Mouse (Mus musculus): ENCODE data around the gene Gm49403. TPM values are rescaled to one million over a fixed set of nuclear protein-coding genes. Genes with fewer than 3 reads are reported as not detected.

The Gm49403 gene
- polyA plus RNA-seq, 1 experiment from 2014 or later = not detected

- peak overlapping the region; percentile 87 for H3K4me2 ChIP-seq
- peaks cover 58% of the 10 kb centered on the region for H3K4me1 ChIP-seq
- H3K4me3 ChIP-seq = peak overlapping the region; percentile 87
- H3K27ac ChIP-seq = peak overlapping the region; percentile 95; the same call in 1 of the 2 replicates
- no peaks in the 10 kb centered on the region for H3K9me3 ChIP-seq (replicated peaks)
- WGBS (ENCODE audit: insufficient replicate concordance) = 72% methylated on average over 9 of the region's 9 CpGs
- H3K36me3 ChIP-seq = peaks cover 47% of the 10 kb centered on the region
- H3K9ac ChIP-seq = peak overlapping the region; percentile 90
- no peak for ATAC-seq
- H3K27me3 ChIP-seq (replicated peaks) = no peaks in the 10 kb centered on the region
Observed at GRCm38 (mm10) chr19:8921741-8922140, 38.0 kb downstream of the Gm49403 start.

- Histone ChIP-seq H3K27ac (peak overlapping the region; percentile 92; the same call in 1 of the 2 replicates), H3K4me3 (no peak overlapping the region), H3K27me3 (replicated peaks) (no peaks in the 10 kb centered on the region), H3K9ac (peak overlapping the region; percentile 40; the same call in 1 of the 2 replicates), H3K36me3 (peaks cover 61% of the 10 kb centered on the region), H3K4me2 (no peak overlapping the region), H3K9me3 (replicated peaks) (no peaks in the 10 kb centered on the region), H3K4me1 (peaks cover 75% of the 10 kb centered on the region)
- no peak for ATAC-seq
- WGBS (ENCODE audit: insufficient replicate concordance) = 63% methylated on average over 2 of the region's 2 CpGs
Observed at GRCm38 (mm10) chr19:8926766-8927165, 43.0 kb downstream of the Gm49403 start.

- peak overlapping the region; percentile 81 for H3K4me3 ChIP-seq
- no peaks in the 10 kb centered on the region for H3K27me3 ChIP-seq (replicated peaks)
- WGBS (ENCODE audit: insufficient replicate concordance) = 33% methylated on average over 12 of the region's 12 CpGs
- H3K9ac ChIP-seq = peak overlapping the region; percentile 83; the same call in 1 of the 2 replicates
- peak overlapping the region; percentile 92 for H3K27ac ChIP-seq
- peaks cover 62% of the 10 kb centered on the region for H3K4me1 ChIP-seq
- peaks cover 55% of the 10 kb centered on the region for H3K36me3 ChIP-seq
- H3K4me2 ChIP-seq = peak overlapping the region; percentile 96
- no peaks in the 10 kb centered on the region for H3K9me3 ChIP-seq (replicated peaks)
- peak; percentile 48 for ATAC-seq
Observed at GRCm38 (mm10) chr19:8927891-8928525, 44.3 kb downstream of the Gm49403 start.

- Histone ChIP-seq H3K9ac (peak overlapping the region; percentile 83), H3K27me3 (replicated peaks) (no peaks in the 10 kb centered on the region), H3K27ac (peak overlapping the region; percentile 92), H3K9me3 (replicated peaks) (no peaks in the 10 kb centered on the region), H3K36me3 (peaks cover 56% of the 10 kb centered on the region), H3K4me2 (peak overlapping the region; percentile 96), H3K4me3 (peak overlapping the region; percentile 81), H3K4me1 (peaks cover 55% of the 10 kb centered on the region)
- 36% methylated on average over 16 of the region's 16 CpGs for WGBS (ENCODE audit: insufficient replicate concordance)
- ATAC-seq = peak; percentile 14; the same call in 1 of the 2 replicates
Observed at GRCm38 (mm10) chr19:8928689-8929223, 45.0 kb downstream of the Gm49403 start.

GRCm38 (mm10) chr19:8929224-8930088 lies 45.7 kb downstream of the Gm49403 start, which contains the start of the genes Rom1 and Eml3:
Gene Rom1 (minus strand): TSS chr19:8929356.
Gene Eml3 (plus strand): TSS chr19:8929552.
- no peaks in the 10 kb centered on the region for H3K9me3 ChIP-seq (replicated peaks)
- ATAC-seq = peak; percentile 77
- peak within 1 kb of the TSS; percentile 92 for H3K27ac ChIP-seq
- peak within 1 kb of the TSS; percentile 83 for H3K9ac ChIP-seq
- peaks cover 50% of the 10 kb centered on the region for H3K4me1 ChIP-seq
- H3K36me3 ChIP-seq = peaks cover 58% of the 10 kb centered on the region
- peak within 1 kb of the TSS; percentile 96 for H3K4me2 ChIP-seq
- no peaks in the 10 kb centered on the region for H3K27me3 ChIP-seq (replicated peaks)
- 4% methylated on average over 57 of the region's 74 CpGs for WGBS (ENCODE audit: insufficient replicate concordance)
- peak within 1 kb of the TSS; percentile 81 for H3K4me3 ChIP-seq

GRCm38 (mm10) chr19:8930117-8930516 lies 46.4 kb downstream of the Gm49403 start:
- Histone ChIP-seq H3K4me3 (peak overlapping the region; percentile 81), H3K36me3 (peaks cover 61% of the 10 kb centered on the region), H3K9ac (peak overlapping the region; percentile 83), H3K27ac (peak overlapping the region; percentile 92), H3K9me3 (replicated peaks) (no peaks in the 10 kb centered on the region), H3K4me2 (peak overlapping the region; percentile 96), H3K27me3 (replicated peaks) (no peaks in the 10 kb centered on the region), H3K4me1 (peaks cover 50% of the 10 kb centered on the region)
- 8% methylated on average over 11 of the region's 11 CpGs for WGBS (ENCODE audit: insufficient replicate concordance)
- ATAC-seq = no peak

- Histone ChIP-seq H3K4me1 (peaks cover 50% of the 10 kb centered on the region), H3K27ac (no peak overlapping the region), H3K9ac (peak overlapping the region; percentile 83), H3K4me3 (peak overlapping the region; percentile 81), H3K9me3 (replicated peaks) (no peaks in the 10 kb centered on the region), H3K27me3 (replicated peaks) (no peaks in the 10 kb centered on the region), H3K36me3 (peaks cover 61% of the 10 kb centered on the region), H3K4me2 (peak overlapping the region; percentile 96)
- WGBS (ENCODE audit: insufficient replicate concordance) = 80% methylated on average over 7 of the region's 7 CpGs
- ATAC-seq = no peak
Observed at GRCm38 (mm10) chr19:8930771-8931170, 47.0 kb downstream of the Gm49403 start.

GRCm38 (mm10) chr19:8936736-8937135 lies 53.0 kb downstream of the Gm49403 start:
- Histone ChIP-seq H3K27me3 (replicated peaks) (no peaks in the 10 kb centered on the region), H3K9me3 (replicated peaks) (no peaks in the 10 kb centered on the region), H3K36me3 (peaks cover 76% of the 10 kb centered on the region), H3K4me1 (peaks cover 16% of the 10 kb centered on the region), H3K4me3 (no peak overlapping the region), H3K4me2 (no peak overlapping the region), H3K27ac (no peak overlapping the region), H3K9ac (no peak overlapping the region)
- 82% methylated on average over 2 of the region's 2 CpGs for WGBS (ENCODE audit: insufficient replicate concordance)
- no peak for ATAC-seq

Small RNAs within 50 kb of the gene (microRNA-seq; reads per million reads assigned to microRNA genes)
- gene Mir5136 = 1.4 reads per million

Other genes starting within 250 kb of the Gm49403 start
- gene Chrm1, start 220.1 kb upstream of the Gm49403 start, polyA plus RNA-seq (2016; fragmentation: Nextera tagmentation; extraction: Ambion mirVana) = not detected in 2 replicates
- gene Slc3a2, start 160.6 kb upstream of the Gm49403 start, polyA plus RNA-seq (2016; fragmentation: Nextera tagmentation; extraction: Ambion mirVana) = 133 and 141 TPM in 2 replicates
- gene Wdr74, start 148.1 kb upstream of the Gm49403 start, polyA plus RNA-seq (2016; fragmentation: Nextera tagmentation; extraction: Ambion mirVana) = 87.1 and 95.9 TPM in 2 replicates
- 2.1 and 2.3 TPM in 2 replicates for gene 1700092M07Rik, start 143.2 kb upstream of the Gm49403 start, polyA plus RNA-seq (2016; fragmentation: Nextera tagmentation; extraction: Ambion mirVana)
- gene Stx5a, start 142.5 kb upstream of the Gm49403 start, polyA plus RNA-seq (2016; fragmentation: Nextera tagmentation; extraction: Ambion mirVana) = 56.2 and 58.4 TPM in 2 replicates
- gene Nxf1, start 126.9 kb upstream of the Gm49403 start, polyA plus RNA-seq (2016; fragmentation: Nextera tagmentation; extraction: Ambion mirVana) = 116 and 130 TPM in 2 replicates
- gene Tmem223, start 112.9 kb upstream of the Gm49403 start, polyA plus RNA-seq (2016; fragmentation: Nextera tagmentation; extraction: Ambion mirVana) = 77.4 and 80.0 TPM in 2 replicates
- 99.1 and 104 TPM in 2 replicates for gene Tmem179b, start 109.5 kb upstream of the Gm49403 start, polyA plus RNA-seq (2016; fragmentation: Nextera tagmentation; extraction: Ambion mirVana)
- gene Taf6l, start 97.5 kb upstream of the Gm49403 start, polyA plus RNA-seq (2016; fragmentation: Nextera tagmentation; extraction: Ambion mirVana) = 21.8 and 23.1 TPM in 2 replicates
- 105 and 110 TPM in 2 replicates for gene Polr2g, start 85.4 kb upstream of the Gm49403 start, polyA plus RNA-seq (2016; fragmentation: Nextera tagmentation; extraction: Ambion mirVana)
- 2.3 and 2.8 TPM in 2 replicates for gene Zbtb3, start 81.4 kb upstream of the Gm49403 start, polyA plus RNA-seq (2016; fragmentation: Nextera tagmentation; extraction: Ambion mirVana)
- gene Ttc9c, start 64.6 kb upstream of the Gm49403 start, polyA plus RNA-seq (2016; fragmentation: Nextera tagmentation; extraction: Ambion mirVana) = 29.6 and 31.6 TPM in 2 replicates
- gene Hnrnpul2, start 63.9 kb upstream of the Gm49403 start, polyA plus RNA-seq (2016; fragmentation: Nextera tagmentation; extraction: Ambion mirVana) = 3.5 and 3.6 TPM in 2 replicates
- 0.26 TPM in 1 of 2 replicates, not detected in the other for gene AC129217.1, start 54.2 kb upstream of the Gm49403 start, polyA plus RNA-seq (2016; fragmentation: Nextera tagmentation; extraction: Ambion mirVana)
- 37.0 and 45.2 TPM in 2 replicates for gene Bscl2, start 46.5 kb upstream of the Gm49403 start, polyA plus RNA-seq (2016; fragmentation: Nextera tagmentation; extraction: Ambion mirVana)
- 0.62 and 0.65 TPM in 2 replicates for gene Gng3, start 44.7 kb upstream of the Gm49403 start, polyA plus RNA-seq (2016; fragmentation: Nextera tagmentation; extraction: Ambion mirVana)
- 0.11 TPM in 1 of 2 replicates, not detected in the other for gene Lrrn4cl, start 33.2 kb upstream of the Gm49403 start, polyA plus RNA-seq (2016; fragmentation: Nextera tagmentation; extraction: Ambion mirVana)
- gene Ubxn1, start 12.4 kb upstream of the Gm49403 start, polyA plus RNA-seq (2016; fragmentation: Nextera tagmentation; extraction: Ambion mirVana) = 133 and 135 TPM in 2 replicates
- 40.6 and 43.4 TPM in 2 replicates for gene Uqcc3, start 3.0 kb upstream of the Gm49403 start, polyA plus RNA-seq (2016; fragmentation: Nextera tagmentation; extraction: Ambion mirVana)
- 76.1 and 80.4 TPM in 2 replicates for gene Lbhd1, start 198 bp upstream of the Gm49403 start, polyA plus RNA-seq (2016; fragmentation: Nextera tagmentation; extraction: Ambion mirVana)
- gene 1810009A15Rik, start 4.9 kb downstream of the Gm49403 start, polyA plus RNA-seq (2016; fragmentation: Nextera tagmentation; extraction: Ambion mirVana) = 107 and 111 TPM in 2 replicates
- not detected in 2 replicates for gene Gm49416, start 5.0 kb downstream of the Gm49403 start, polyA plus RNA-seq (2016; fragmentation: Nextera tagmentation; extraction: Ambion mirVana)
- 39.9 and 40.8 TPM in 2 replicates for gene Ints5, start 9.1 kb downstream of the Gm49403 start, polyA plus RNA-seq (2016; fragmentation: Nextera tagmentation; extraction: Ambion mirVana)
- 61.9 TPM in 2 replicates for gene Ganab, start 14.1 kb downstream of the Gm49403 start, polyA plus RNA-seq (2016; fragmentation: Nextera tagmentation; extraction: Ambion mirVana)
- gene B3gat3, start 36.4 kb downstream of the Gm49403 start, polyA plus RNA-seq (2016; fragmentation: Nextera tagmentation; extraction: Ambion mirVana) = 28.4 and 31.7 TPM in 2 replicates
- 3.0 and 3.4 TPM in 2 replicates for gene Rom1, start 45.4 kb downstream of the Gm49403 start, polyA plus RNA-seq (2016; fragmentation: Nextera tagmentation; extraction: Ambion mirVana)
- 21.3 and 23.0 TPM in 2 replicates for gene Eml3, start 45.6 kb downstream of the Gm49403 start, polyA plus RNA-seq (2016; fragmentation: Nextera tagmentation; extraction: Ambion mirVana)
- 138 and 140 TPM in 2 replicates for gene Mta2, start 57.9 kb downstream of the Gm49403 start, polyA plus RNA-seq (2016; fragmentation: Nextera tagmentation; extraction: Ambion mirVana)
- gene Tut1, start 69.9 kb downstream of the Gm49403 start, polyA plus RNA-seq (2016; fragmentation: Nextera tagmentation; extraction: Ambion mirVana) = 26.0 and 27.7 TPM in 2 replicates
- gene Eef1g, start 83.1 kb downstream of the Gm49403 start, polyA plus RNA-seq (2016; fragmentation: Nextera tagmentation; extraction: Ambion mirVana) = 358 and 366 TPM in 2 replicates
- gene Ahnak, start 105.4 kb downstream of the Gm49403 start, polyA plus RNA-seq (2016; fragmentation: Nextera tagmentation; extraction: Ambion mirVana) = 1.8 and 2.0 TPM in 2 replicates
- not detected in 2 replicates for gene Scgb1a1, start 204.0 kb downstream of the Gm49403 start, polyA plus RNA-seq (2016; fragmentation: Nextera tagmentation; extraction: Ambion mirVana)

Data from liver, embryonic 12.5 days (tissue).